Mouse (Mus musculus) thymus, adult 2 months (tissue): Measurements from ENCODE around the gene Cacna1d. TPM values are rescaled to one million over a fixed set of nuclear protein-coding genes. Genes with fewer than 3 reads are reported as not detected.

Experiments used
- DNase-seq: peaks from one replicate; pipeline ENCODE4 v3.0.0; 2021
- H3K27ac ChIP-seq: fragments of 200-500 bp; 2 replicates; pipeline ENCODE4 v1.5.1; 2012; ENCODE audit warnings: low read length, control low read depth; ENCODE audit not compliant: control insufficient read depth, insufficient read depth
- H3K27me3 ChIP-seq: fragments of 200-500 bp; 2 replicates; pipeline ENCODE4 v1.6.1; 2012; ENCODE audit warnings: mild to moderate bottlenecking, low read length, moderate library complexity, mixed read lengths; ENCODE audit not compliant: control insufficient read depth, insufficient read depth
- H3K36me3 ChIP-seq: fragments of 200-500 bp; 2 replicates; pipeline ENCODE4 v1.6.1; 2012; ENCODE audit warnings: mild to moderate bottlenecking, low read length, moderate library complexity; ENCODE audit not compliant: control insufficient read depth, insufficient read depth
- H3K4me1 ChIP-seq: fragments of 200-500 bp; replicated peaks from 2 replicates; pipeline ENCODE4 v1.6.1; 2012; ENCODE audit warnings: low read length; ENCODE audit not compliant: control insufficient read depth, insufficient read depth
- H3K4me3 ChIP-seq: fragments of 200-500 bp; 2 replicates; pipeline ENCODE4 v1.5.1; 2012; ENCODE audit warnings: mild to moderate bottlenecking, low read length, control low read depth, moderate library complexity; ENCODE audit not compliant: control insufficient read depth, insufficient read depth
- CTCF ChIP-seq: fragments of 200-500 bp; IDR thresholded peaks from 2 replicates; pipeline ENCODE4 v1.5.1; 2012; ENCODE audit warnings: mild to moderate bottlenecking, control low read depth, low read length, moderate library complexity, borderline replicate concordance; ENCODE audit not compliant: control insufficient read depth, poor library complexity, insufficient read depth; ENCODE audit errors: extremely low read depth
- POLR2A ChIP-seq: fragments of 200-500 bp; IDR thresholded peaks from 2 replicates; pipeline ENCODE4 v1.6.1; 2012; ENCODE audit warnings: mild to moderate bottlenecking, low read length, control low read depth, moderate library complexity; ENCODE audit not compliant: control insufficient read depth, poor library complexity, insufficient read depth; ENCODE audit errors: extremely low read depth
- WGBS: fragments of 180-500 bp; shearing (Covaris S2); methylation state at CpG from one replicate; pipeline ENCODE4 v1.1.7; 2018; 5-methylcytosine and 5-hydroxymethylcytosine counted together
- polyA plus RNA-seq: library from polyadenylated mRNA; depleted of rRNA; stranded (reverse); fragments of >200 nt; gene quantifications from 2 replicates; pipeline ENCODE4 v1.2.3, GENCODE M21; 2012

The Cacna1d gene
- polyA plus RNA-seq, 1 experiment = 2.2 TPM

GRCm38 (mm10) chr14:30092426-30092825 is 398.8 kb downstream of the Cacna1d start:
- Histone ChIP-seq H3K4me1 (peaks cover 37% of the 10 kb centered on the region), H3K27me3 (no peaks in the 10 kb centered on the region), H3K4me3 (no peak overlapping the region), H3K36me3 (no peaks in the 10 kb centered on the region), H3K27ac (peak overlapping the region; percentile 45)
- 6% methylated on average over 4 of the region's 4 CpGs for WGBS
- TF ChIP-seq POLR2A (no peak), CTCF (no peak)
- no peak for DNase-seq

- DNase-seq = peak; percentile 32
- no peaks in the 10 kb centered on the region for H3K27me3 ChIP-seq
- H3K4me3 ChIP-seq = no peak overlapping the region
- TF ChIP-seq CTCF (no peak), POLR2A (no peak)
- WGBS = 4% methylated on average over 2 of the region's 2 CpGs
- H3K36me3 ChIP-seq = no peaks in the 10 kb centered on the region
- H3K4me1 ChIP-seq = peaks cover 35% of the 10 kb centered on the region
- peak overlapping the region; percentile 45 for H3K27ac ChIP-seq
Measured at GRCm38 (mm10) chr14:30092021-30092420, 399.2 kb downstream of the Cacna1d start.

- no peak for DNase-seq
- Histone ChIP-seq H3K27me3 (no peaks in the 10 kb centered on the region), H3K27ac (no peak overlapping the region), H3K4me3 (no peak overlapping the region), H3K4me1 (peaks cover 8% of the 10 kb centered on the region), H3K36me3 (no peaks in the 10 kb centered on the region)
- WGBS = 96% methylated on average over 4 of the region's 4 CpGs
- TF ChIP-seq POLR2A = no peak
- no peak for TF ChIP-seq CTCF
Measured at GRCm38 (mm10) chr14:30079729-30080128, 411.5 kb downstream of the Cacna1d start.

GRCm38 (mm10) chr14:30078115-30078808 is 413.0 kb downstream of the Cacna1d start:
- DNase-seq = no peak
- no peak for TF ChIP-seq POLR2A
- TF ChIP-seq CTCF = no peak
- H3K4me3 ChIP-seq = no peak overlapping the region
- H3K4me1 ChIP-seq = peaks cover 8% of the 10 kb centered on the region
- WGBS = 76% methylated on average over 15 of the region's 15 CpGs
- H3K36me3 ChIP-seq = no peaks in the 10 kb centered on the region
- no peak overlapping the region for H3K27ac ChIP-seq
- no peaks in the 10 kb centered on the region for H3K27me3 ChIP-seq

- no peak overlapping the region for H3K27ac ChIP-seq
- DNase-seq = no peak
- H3K4me3 ChIP-seq = no peak overlapping the region
- H3K36me3 ChIP-seq = no peaks in the 10 kb centered on the region
- 93% methylated on average over 7 of the region's 7 CpGs for WGBS
- H3K27me3 ChIP-seq = no peaks in the 10 kb centered on the region
- TF ChIP-seq CTCF = no peak
- no peak for TF ChIP-seq POLR2A
- peaks cover 8% of the 10 kb centered on the region for H3K4me1 ChIP-seq
Measured at GRCm38 (mm10) chr14:30075268-30075887, 415.9 kb downstream of the Cacna1d start.

- 93% methylated on average over 3 of the region's 3 CpGs for WGBS
- TF ChIP-seq POLR2A (no peak), CTCF (no peak)
Measured at GRCm38 (mm10) chr14:30068566-30068965, 422.7 kb downstream of the Cacna1d start.

More at GRCm38 (mm10) chr14:30068566-30068965, 422.7 kb downstream of the Cacna1d start:
- H3K36me3 ChIP-seq = no peaks in the 10 kb centered on the region
- DNase-seq = no peak
- no peaks in the 10 kb centered on the region for H3K4me1 ChIP-seq
- H3K4me3 ChIP-seq = no peak overlapping the region
- no peak overlapping the region for H3K27ac ChIP-seq
- no peaks in the 10 kb centered on the region for H3K27me3 ChIP-seq
